Mouse (Mus musculus) midbrain, embryonic 15.5 days (tissue): ENCODE measurements at regions not wholly inside any gene's neighbourhood (a gene's known extent, or its start where the extent isn't known, plus 50 kb on each side); places are given as distances from the start of the nearest gene placed in this dataset.

ENCODE experiments used
- ATAC-seq: fragments of 200-750 bp; cut with Nextera tagmentation; replicated peaks from 2 replicates; pipeline ENCODE4 v1.8.0; 2017; ENCODE audit warnings: moderate TSS enrichment
- H3K27ac ChIP-seq: fragments of 300-500 bp; sonication (generic); 2 replicates; pipeline ENCODE4 v1.5.1; 2015; ENCODE audit warnings: mild to moderate bottlenecking, inconsistent platforms
- H3K27me3 ChIP-seq: fragments of 300-500 bp; sonication (generic); replicated peaks from 2 replicates; pipeline ENCODE4 v1.6.1; 2015; ENCODE audit warnings: inconsistent platforms
- H3K36me3 ChIP-seq: fragments of 300-500 bp; sonication (generic); replicated peaks from 2 replicates; pipeline ENCODE4 v1.6.1; 2015; ENCODE audit warnings: inconsistent platforms
- H3K4me1 ChIP-seq: fragments of 300-500 bp; sonication (generic); 2 replicates; pipeline ENCODE4 v1.6.1; 2015; ENCODE audit warnings: inconsistent platforms
- H3K4me2 ChIP-seq: fragments of 300-500 bp; sonication (generic); 2 replicates; pipeline ENCODE4 v1.6.1; 2015; ENCODE audit warnings: inconsistent platforms, mild to moderate bottlenecking, moderate library complexity
- H3K4me3 ChIP-seq: fragments of 300-500 bp; sonication (generic); 2 replicates; pipeline ENCODE4 v1.5.1; 2015; ENCODE audit warnings: mild to moderate bottlenecking, inconsistent platforms
- H3K9ac ChIP-seq: fragments of 300-500 bp; sonication (generic); 2 replicates; pipeline ENCODE4 v1.6.1; 2015; ENCODE audit warnings: mild to moderate bottlenecking, inconsistent platforms
- H3K9me3 ChIP-seq: fragments of 300-500 bp; sonication (generic); 2 replicates; pipeline ENCODE4 v1.6.1; 2016; ENCODE audit warnings: inconsistent platforms
- WGBS: fragments of 180-500 bp; shearing (Covaris S2); methylation state at CpG from one replicate; pipeline ENCODE4 v1.1.7; 2015; ENCODE audit warnings: mixed read lengths; 5-methylcytosine and 5-hydroxymethylcytosine counted together

- WGBS: 79% methylated on average over 3 of the region's 3 CpGs
- H3K9me3 ChIP-seq: no peaks in the 10 kb centered on the region
- H3K36me3 ChIP-seq: no peaks in the 10 kb centered on the region
- H3K9ac ChIP-seq: no peak overlapping the region
- H3K4me2 ChIP-seq: no peak overlapping the region
- no peak overlapping the region for H3K27ac ChIP-seq
- ATAC-seq: no peak
- no peak overlapping the region for H3K4me3 ChIP-seq
- H3K4me1 ChIP-seq: no peaks in the 10 kb centered on the region
- H3K27me3 ChIP-seq: no peaks in the 10 kb centered on the region
These were observed 89.0 kb upstream of the Rnf219 start for GRCm38 (mm10) chr14:104611467-104611866.

GRCm38 (mm10) chr14:104610378-104610777 lies 87.9 kb upstream of the Rnf219 start:
- H3K4me2 ChIP-seq: no peak overlapping the region
- no peaks in the 10 kb centered on the region for H3K4me1 ChIP-seq
- no peak overlapping the region for H3K9ac ChIP-seq
- no peak overlapping the region for H3K27ac ChIP-seq
- H3K27me3 ChIP-seq: no peaks in the 10 kb centered on the region
- no peak for ATAC-seq
- H3K9me3 ChIP-seq: no peaks in the 10 kb centered on the region
- H3K4me3 ChIP-seq: no peak overlapping the region
- WGBS: 78% methylated on average over 4 of the region's 4 CpGs
- H3K36me3 ChIP-seq: no peaks in the 10 kb centered on the region

- H3K27me3 ChIP-seq: no peaks in the 10 kb centered on the region
- H3K36me3 ChIP-seq: no peaks in the 10 kb centered on the region
- no peaks in the 10 kb centered on the region for H3K4me1 ChIP-seq
- no peak for ATAC-seq
- WGBS: 90% methylated on average over 3 of the region's 3 CpGs
- H3K4me3 ChIP-seq: no peak overlapping the region
- H3K27ac ChIP-seq: no peak overlapping the region
- H3K4me2 ChIP-seq: no peak overlapping the region
- no peak overlapping the region for H3K9ac ChIP-seq
- H3K9me3 ChIP-seq: no peaks in the 10 kb centered on the region
These were observed 72.4 kb upstream of the Rnf219 start for GRCm38 (mm10) chr14:104594851-104595250.
